Mouse (Mus musculus): ENCODE data around the gene Olfr1370.

- TF ChIP-seq POLR2A (IDR thresholded peaks at IDR 0.05; ENCODE audit: insufficient read depth, low read depth, low read length) = no peak
- TF ChIP-seq CTCF (IDR thresholded peaks at IDR 0.05) = no peak
- no peak for TF ChIP-seq EP300 (IDR thresholded peaks at IDR 0.05; ENCODE audit: insufficient read depth, low read depth, low read length)
Observed at GRCm38 (mm10) chr13:21110441-21110840, 35.7 kb upstream of the Olfr1370 start.
